Mouse (Mus musculus) kidney, adult 2 months (tissue): Measurements from ENCODE around the gene Psg20.

Experiments used
- CTCF ChIP-seq: fragments of 200-500 bp; conservative IDR thresholded peaks from 2 replicates; pipeline ENCODE4 v1.5.1; 2011; ENCODE audit warnings: low read depth, mild to moderate bottlenecking, control low read depth, low read length, moderate library complexity, mixed read lengths; ENCODE audit not compliant: insufficient read depth, insufficient read length
- POLR2A ChIP-seq: fragments of 200-500 bp; IDR thresholded peaks from one replicate; pipeline ENCODE4 v1.6.1; 2011; ENCODE audit warnings: low read depth, low read length, control low read depth

DNA sequence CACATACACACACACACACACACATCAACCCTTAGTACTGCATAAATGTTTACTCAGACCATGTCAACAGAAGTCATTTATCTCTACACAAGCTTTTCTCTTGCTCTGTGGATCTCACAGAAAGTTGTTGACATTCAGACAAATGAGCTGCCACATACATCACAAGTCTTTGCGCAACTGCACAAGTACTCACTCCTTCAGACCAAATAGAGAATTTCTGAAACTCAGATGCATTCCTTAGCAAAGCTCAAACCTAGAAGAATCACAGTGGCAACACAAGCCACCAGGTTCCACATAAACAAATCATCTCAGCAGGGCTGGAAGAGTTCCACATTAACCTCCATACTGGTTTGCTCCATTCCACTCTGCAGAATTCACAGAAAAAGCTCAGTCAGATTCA, 48.5 kb upstream of the Psg20 start:
- TF ChIP-seq CTCF = no peak
- no peak for TF ChIP-seq POLR2A
